Mouse (Mus musculus) stomach, postnatal 0 days (tissue): ENCODE measurements around the gene Kif2a.

Experiments
- CTCF ChIP-seq: IDR thresholded peaks from 2 replicates; pipeline ENCODE4 v1.5.1; 2016; ENCODE audit warnings: antibody characterized with exemption, low read depth, mild to moderate bottlenecking, moderate library complexity
- EP300 ChIP-seq: optimal IDR thresholded peaks from 2 replicates; pipeline ENCODE3; 2016; ENCODE audit warnings: antibody characterized with exemption

DNA sequence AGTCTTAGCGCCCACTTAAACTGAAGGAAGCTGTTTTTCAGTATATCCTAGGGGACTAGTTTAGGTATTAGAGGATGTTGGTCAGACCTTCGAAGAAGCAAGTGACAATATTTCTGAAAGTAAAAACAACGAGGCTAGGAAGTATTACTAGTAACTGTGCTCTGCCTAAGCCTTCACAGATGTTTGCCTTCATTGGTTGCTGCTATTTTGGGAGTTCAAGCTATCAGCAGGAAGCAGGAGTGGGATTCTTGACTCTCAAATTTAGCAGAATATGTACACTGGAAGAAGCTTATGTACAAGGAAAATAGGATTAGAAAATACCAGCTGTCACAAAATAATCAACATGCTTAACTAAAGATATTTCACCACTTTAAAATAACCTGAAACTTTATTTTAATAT, 29.4 kb upstream of the Kif2a start:
- TF ChIP-seq CTCF (no peak), EP300 (no peak)
